Mouse (Mus musculus) MEL (cell line): Measurements from ENCODE around the gene Ncaph2. TPM values are rescaled to one million over a fixed set of nuclear protein-coding genes. Genes with fewer than 3 reads are reported as not detected.

ENCODE experiments used
- DNase-seq: peaks from one replicate; pipeline ENCODE4 v3.0.0; 2011; ENCODE audit warnings: low read depth, low spot score
- H3K27ac ChIP-seq: 2 replicates; pipeline ENCODE4 v1.5.1; 2012; ENCODE audit warnings: low read depth, mild to moderate bottlenecking, control low read depth, low read length, moderate library complexity; ENCODE audit not compliant: control insufficient read depth
- H3K27me3 ChIP-seq, 2 experiments: fragments of 150-350 bp in 1 of 2; sonication (generic) in 1 of 2; 2 replicates each; pipeline ENCODE4 v1.6.1; 2012; ENCODE audit warnings: low read length in 2 of 2, mild to moderate bottlenecking in 2 of 2, improper control_type of control experiment in 1 of 2, moderate library complexity in 1 of 2; ENCODE audit not compliant: insufficient read depth in 2 of 2, control insufficient read depth in 1 of 2
- H3K36me3 ChIP-seq, 2 experiments: 2 replicates each; pipeline ENCODE4 v1.6.1; 2012 to 2014; ENCODE audit warnings: low read length in 2 of 2, improper control_type of control experiment in 1 of 2, inconsistent platforms in 1 of 2, mild to moderate bottlenecking in 1 of 2; ENCODE audit not compliant: insufficient read depth in 2 of 2, control insufficient read depth in 1 of 2
- H3K4me1 ChIP-seq, 2 experiments: fragments of 150-350 bp in 1 of 2; sonication (generic) in 1 of 2; 2 replicates each; pipeline ENCODE4 v1.6.1; 2012; ENCODE audit warnings: low read length in 2 of 2, improper control_type of control experiment in 1 of 2, mild to moderate bottlenecking in 1 of 2; ENCODE audit not compliant: insufficient read depth in 2 of 2, control insufficient read depth in 1 of 2
- H3K4me3 ChIP-seq, 2 experiments: fragments of 150-350 bp in 1 of 2; sonication (generic) in 1 of 2; 2 replicates each; pipeline ENCODE4 v1.5.1; 2012; ENCODE audit warnings: low read depth in 2 of 2, low read length in 2 of 2, mild to moderate bottlenecking in 2 of 2, moderate library complexity in 2 of 2, control low read depth in 1 of 2, improper control_type of control experiment in 1 of 2; ENCODE audit not compliant: control insufficient read depth in 1 of 2, insufficient read depth in 1 of 2
- H3K79me2 ChIP-seq: 2 replicates; pipeline ENCODE4 v1.6.1; 2012; ENCODE audit warnings: mild to moderate bottlenecking, low read length, moderate library complexity; ENCODE audit not compliant: control insufficient read depth, poor library complexity, insufficient read depth
- H3K9ac ChIP-seq: 2 replicates; pipeline ENCODE4 v1.6.1; 2012; ENCODE audit warnings: low read depth, mild to moderate bottlenecking, control low read depth, low read length, moderate library complexity; ENCODE audit not compliant: control insufficient read depth, poor library complexity, severe bottlenecking
- H3K9me3 ChIP-seq: fragments of 150-350 bp; sonication (generic); replicated peaks from 2 replicates; pipeline ENCODE4 v1.6.1; 2012; ENCODE audit warnings: mild to moderate bottlenecking, low read length, improper control_type of control experiment, moderate library complexity; ENCODE audit not compliant: insufficient read depth
- BHLHE40 ChIP-seq: IDR thresholded peaks from 2 replicates; pipeline ENCODE4 v1.6.1; 2012; ENCODE audit warnings: low read depth, mild to moderate bottlenecking, inconsistent platforms, low read length, improper control_type of control experiment, borderline replicate concordance
- CHD1 ChIP-seq: IDR thresholded peaks from 2 replicates; pipeline ENCODE4 v1.6.1; 2012; ENCODE audit warnings: low read depth, mild to moderate bottlenecking, inconsistent platforms, low read length, improper control_type of control experiment
- CHD2 ChIP-seq: IDR thresholded peaks from 2 replicates; pipeline ENCODE4 v1.6.1; 2011; ENCODE audit warnings: low read length, improper control_type of control experiment
- CTCF ChIP-seq, 3 experiments: IDR thresholded peaks in 2 of 3; conservative IDR thresholded peaks in 1 of 3; 2 replicates each; pipeline ENCODE4 v1.5.1; 2011 to 2012; ENCODE audit warnings: low read length in 3 of 3, low read depth in 2 of 3, mild to moderate bottlenecking in 2 of 3, improper control_type of control experiment in 1 of 3, inconsistent platforms in 1 of 3, mixed read lengths in 1 of 3, moderate library complexity in 1 of 3; ENCODE audit not compliant: control insufficient read depth in 1 of 3, insufficient read depth in 1 of 3, poor library complexity in 1 of 3, severe bottlenecking in 1 of 3
- E2F4 ChIP-seq: IDR thresholded peaks from 2 replicates; pipeline ENCODE4 v1.6.1; 2011; ENCODE audit warnings: low read depth, low read length, improper control_type of control experiment, borderline replicate concordance
- EP300 ChIP-seq, 2 experiments: IDR thresholded peaks; 2 replicates each; pipeline ENCODE4 v1.6.1; 2011; ENCODE audit warnings: improper control_type of control experiment in 2 of 2, low read length in 2 of 2, low read depth in 1 of 2, mild to moderate bottlenecking in 1 of 2
- JUND ChIP-seq: IDR thresholded peaks from 2 replicates; pipeline ENCODE4 v1.6.1; 2011; ENCODE audit warnings: low read depth, mild to moderate bottlenecking, improper control_type of control experiment, low read length
- KAT2A ChIP-seq: conservative IDR thresholded peaks from 2 replicates; pipeline ENCODE4 v1.6.1; 2012; ENCODE audit warnings: low read depth, low read length, improper control_type of control experiment, inconsistent platforms
- MAX ChIP-seq: IDR thresholded peaks from 2 replicates; pipeline ENCODE4 v1.6.1; 2011; ENCODE audit warnings: low read length, improper control_type of control experiment
- MAZ ChIP-seq: IDR thresholded peaks from 2 replicates; pipeline ENCODE4 v1.6.1; 2012; ENCODE audit warnings: low read depth, mild to moderate bottlenecking, inconsistent platforms, low read length, improper control_type of control experiment
- MEF2A ChIP-seq: IDR thresholded peaks from 2 replicates; pipeline ENCODE4 v1.6.1; 2014; ENCODE audit warnings: low read depth, mild to moderate bottlenecking, inconsistent platforms, low read length, improper control_type of control experiment; ENCODE audit not compliant: poor library complexity, insufficient replicate concordance, severe bottlenecking; ENCODE audit errors: extremely low read depth
- MXI1 ChIP-seq: IDR thresholded peaks from 2 replicates; pipeline ENCODE4 v1.6.1; 2011; ENCODE audit warnings: mild to moderate bottlenecking, low read depth, low read length, improper control_type of control experiment
- MYB ChIP-seq: IDR thresholded peaks from 2 replicates; pipeline ENCODE4 v1.6.1; 2011; ENCODE audit warnings: mild to moderate bottlenecking, low read depth, low read length, improper control_type of control experiment
- POLR2AphosphoS5 ChIP-seq: IDR thresholded peaks from 2 replicates; pipeline ENCODE4 v1.6.1; 2012; ENCODE audit warnings: low read depth, borderline replicate concordance, mild to moderate bottlenecking, inconsistent platforms, low read length, moderate library complexity, mixed read lengths
- RAD21 ChIP-seq: IDR thresholded peaks from 2 replicates; pipeline ENCODE4 v1.6.1; 2011; ENCODE audit warnings: mild to moderate bottlenecking, low read depth, low read length, improper control_type of control experiment
- SIN3A ChIP-seq: IDR thresholded peaks from 2 replicates; pipeline ENCODE4 v1.6.1; 2012; ENCODE audit warnings: low read length, improper control_type of control experiment, inconsistent platforms
- TBP ChIP-seq: IDR thresholded peaks from 2 replicates; pipeline ENCODE4 v1.8.0; 2011; ENCODE audit warnings: low read depth, low read length, improper control_type of control experiment
- TCF12 ChIP-seq: IDR thresholded peaks from 2 replicates; pipeline ENCODE4 v1.6.1; 2014; ENCODE audit warnings: low read depth, mild to moderate bottlenecking, inconsistent platforms, low read length, improper control_type of control experiment, moderate library complexity
- USF1 ChIP-seq: IDR thresholded peaks from 2 replicates; pipeline ENCODE4 v1.6.1; 2014; ENCODE audit warnings: low read depth, mild to moderate bottlenecking, inconsistent platforms, low read length, improper control_type of control experiment, moderate library complexity
- USF2 ChIP-seq, 2 experiments: IDR thresholded peaks; 2 replicates each; pipeline ENCODE4 v1.6.1; 2011 to 2012; ENCODE audit warnings: improper control_type of control experiment in 2 of 2, low read length in 2 of 2, borderline replicate concordance in 1 of 2, inconsistent platforms in 1 of 2, low read depth in 1 of 2, mild to moderate bottlenecking in 1 of 2; ENCODE audit not compliant: insufficient read depth in 1 of 2
- ZC3H11A ChIP-seq: IDR thresholded peaks from 2 replicates; pipeline ENCODE4 v1.6.1; 2012; ENCODE audit warnings: low read depth, mild to moderate bottlenecking, inconsistent platforms, low read length, improper control_type of control experiment
- ZKSCAN1 ChIP-seq: IDR thresholded peaks from 2 replicates; pipeline ENCODE4 v1.6.1; 2012; ENCODE audit warnings: low read depth, mild to moderate bottlenecking, inconsistent platforms, low read length, improper control_type of control experiment, moderate library complexity
- ZMIZ1 ChIP-seq: IDR thresholded peaks from 2 replicates; pipeline ENCODE4 v1.6.1; 2012; ENCODE audit warnings: low read depth, mild to moderate bottlenecking, inconsistent platforms, low read length, improper control_type of control experiment, moderate library complexity
- polyA plus RNA-seq, 2 experiments: library from polyadenylated mRNA; stranded (reverse) in 1 of 2; unstranded in 1 of 2; fragments of >175 nt in 1 of 2; fragments of >200 nt in 1 of 2; gene quantifications; 2 replicates each; pipeline versions ENCODE4 v1.2.1 to v1.2.4; 2012; ENCODE audit warnings: low replicate concordance in 2 of 2, low read depth in 1 of 2; ENCODE audit not compliant: insufficient read length in 2 of 2, insufficient read depth in 1 of 2, missing spikeins in 1 of 2
- total RNA-seq: library from RNA; depleted of rRNA; stranded (reverse); fragments of 300-350 nt; gene quantifications from 2 replicates; pipeline ENCODE4 v1.2.3, GENCODE M21; 2012

Ncaph2 gene
- total and polyA plus RNA-seq, 3 experiments: 137 to 165 (median 160) TPM

GRCm38 (mm10) chr15:89351302-89351701, 4.2 kb upstream of the Ncaph2 start:
- no peaks in the 10 kb centered on the region for H3K27me3 ChIP-seq
- H3K36me3 ChIP-seq: no peaks in the 10 kb centered on the region
- H3K9ac ChIP-seq: no peak overlapping the region
- H3K79me2 ChIP-seq: peaks cover 18% of the 10 kb centered on the region
- H3K4me1 ChIP-seq: peaks cover 0 to 4% of the 10 kb centered on the region in 2 experiments; a peak in 1 of 4 replicates
- no peak for TF ChIP-seq TCF12
- TF ChIP-seq USF2 (IDR thresholded peaks at IDR 0.05; ENCODE audit: borderline replicate concordance in 1 of 2, insufficient read depth in 1 of 2, low read depth in 1 of 2, low read length in 2 of 2): no peak
- TF ChIP-seq MAX: no peak
- no peak for TF ChIP-seq USF1
- no peak for TF ChIP-seq KAT2A
- TF ChIP-seq BHLHE40: no peak
- no peak for TF ChIP-seq MXI1
- TF ChIP-seq CHD2: no peak
- TF ChIP-seq MAZ: no peak
- TF ChIP-seq CTCF (IDR thresholded peaks at IDR 0.05 in 2 of 3, conservative IDR thresholded peaks at IDR 0.05 in 1 of 3; ENCODE audit: control insufficient read depth in 1 of 3, insufficient read depth in 1 of 3, low read depth in 2 of 3, low read length in 3 of 3, poor library complexity in 1 of 3, severe bottlenecking in 1 of 3): no peak
- TF ChIP-seq TBP: no peak
- no peak for TF ChIP-seq E2F4
- TF ChIP-seq, all 39 proteins: peak for 0
- H3K9me3 ChIP-seq: no peaks in the 10 kb centered on the region
- H3K4me3 ChIP-seq: no peak overlapping the region
- DNase-seq: no peak
- no peak overlapping the region for H3K27ac ChIP-seq

- Histone ChIP-seq H3K27ac (no peak overlapping the region), H3K36me3 (peaks cover 0 to 3% of the 10 kb centered on the region in 2 experiments; a peak in 2 of 4 replicates), H3K4me1 (peaks cover 2 to 4% of the 10 kb centered on the region in 2 experiments; a peak in 3 of 4 replicates), H3K27me3 (no peaks in the 10 kb centered on the region), H3K9ac (no peak overlapping the region), H3K79me2 (peaks cover 25% of the 10 kb centered on the region), H3K4me3 (no peak overlapping the region), H3K9me3 (no peaks in the 10 kb centered on the region)
- TF ChIP-seq TCF12: no peak
- no peak for TF ChIP-seq CTCF (IDR thresholded peaks at IDR 0.05 in 2 of 3, conservative IDR thresholded peaks at IDR 0.05 in 1 of 3; ENCODE audit: control insufficient read depth in 1 of 3, insufficient read depth in 1 of 3, low read depth in 2 of 3, low read length in 3 of 3, poor library complexity in 1 of 3, severe bottlenecking in 1 of 3)
- TF ChIP-seq TBP: no peak
- no peak for TF ChIP-seq MYB
- TF ChIP-seq SIN3A: no peak
- no peak for DNase-seq
Measured at GRCm38 (mm10) chr15:89352054-89352453, 3.5 kb upstream of the Ncaph2 start.

GRCm38 (mm10) chr15:89352795-89353194, 2.7 kb upstream of the Ncaph2 start:
- H3K27ac ChIP-seq: no peak overlapping the region
- no peak overlapping the region for H3K9ac ChIP-seq
- no peaks in the 10 kb centered on the region for H3K9me3 ChIP-seq
- peaks cover 8 to 11% of the 10 kb centered on the region in 2 experiments; a peak in 3 of 4 replicates for H3K4me1 ChIP-seq
- DNase-seq: no peak
- peaks cover 31% of the 10 kb centered on the region for H3K79me2 ChIP-seq
- H3K4me3 ChIP-seq: no peak overlapping the region
- H3K27me3 ChIP-seq: no peaks in the 10 kb centered on the region
- H3K36me3 ChIP-seq: peaks cover 0 to 11% of the 10 kb centered on the region in 2 experiments; a peak in 3 of 4 replicates
- no peak for TF ChIP-seq TBP
- TF ChIP-seq MEF2A: no peak
- TF ChIP-seq JUND: no peak
- TF ChIP-seq E2F4: no peak
- TF ChIP-seq RAD21: no peak
- no peak for TF ChIP-seq BHLHE40
- no peak for TF ChIP-seq ZMIZ1
- no peak for TF ChIP-seq CTCF (IDR thresholded peaks at IDR 0.05 in 2 of 3, conservative IDR thresholded peaks at IDR 0.05 in 1 of 3; ENCODE audit: control insufficient read depth in 1 of 3, insufficient read depth in 1 of 3, low read depth in 2 of 3, low read length in 3 of 3, poor library complexity in 1 of 3, severe bottlenecking in 1 of 3)
- no peak for TF ChIP-seq CHD2
- no peak for TF ChIP-seq POLR2AphosphoS5
- no peak for TF ChIP-seq MAZ
- no peak for TF ChIP-seq EP300 (IDR thresholded peaks at IDR 0.05; ENCODE audit: low read depth in 1 of 2, low read length in 2 of 2)
- no peak for TF ChIP-seq ZC3H11A
- TF ChIP-seq KAT2A: no peak
- no peak for TF ChIP-seq ZKSCAN1
- no peak for TF ChIP-seq CHD1
